Mouse (Mus musculus) hindbrain, embryonic 15.5 days (tissue): Measurements from ENCODE around the gene Fam72a. TPM values are rescaled to one million over a fixed set of nuclear protein-coding genes. Genes with fewer than 3 reads are reported as not detected.
A peak's percentile ranks its signal among the peaks of the same experiment; 100 is the strongest.

Source experiments
- ATAC-seq: fragments of 200-750 bp; cut with Nextera tagmentation; 2 replicates; pipeline ENCODE4 v1.8.0; 2017; ENCODE audit warnings: low read depth, moderate number of reproducible peaks, moderate TSS enrichment; ENCODE audit not compliant: low FRiP score
- H3K27ac ChIP-seq: fragments of 300-500 bp; sonication (generic); replicated peaks from 2 replicates; pipeline ENCODE4 v1.5.1; 2015; ENCODE audit warnings: mild to moderate bottlenecking, inconsistent platforms
- H3K27me3 ChIP-seq: fragments of 300-500 bp; sonication (generic); 2 replicates; pipeline ENCODE4 v1.6.1; 2015; ENCODE audit warnings: control low read depth, inconsistent platforms
- H3K36me3 ChIP-seq: fragments of 300-500 bp; sonication (generic); 2 replicates; pipeline ENCODE4 v1.6.1; 2015; ENCODE audit warnings: control low read depth, inconsistent platforms
- H3K4me1 ChIP-seq: fragments of 300-500 bp; sonication (generic); replicated peaks from 2 replicates; pipeline ENCODE4 v1.6.1; 2015; ENCODE audit warnings: control low read depth, inconsistent platforms
- H3K4me2 ChIP-seq: fragments of 300-500 bp; sonication (generic); 2 replicates; pipeline ENCODE4 v1.6.1; 2015; ENCODE audit warnings: moderate library complexity, mild to moderate bottlenecking, inconsistent platforms
- H3K4me3 ChIP-seq: fragments of 300-500 bp; sonication (generic); 2 replicates; pipeline ENCODE4 v1.5.1; 2015; ENCODE audit warnings: mild to moderate bottlenecking, inconsistent platforms
- H3K9ac ChIP-seq: fragments of 300-500 bp; sonication (generic); 2 replicates; pipeline ENCODE4 v1.6.1; 2015; ENCODE audit warnings: inconsistent platforms
- H3K9me3 ChIP-seq: fragments of 300-500 bp; sonication (generic); 2 replicates; pipeline ENCODE4 v1.6.1; 2016; ENCODE audit warnings: control low read depth, inconsistent platforms
- WGBS: fragments of 180-500 bp; shearing (Covaris S2); methylation state at CpG from one replicate; pipeline ENCODE4 v1.1.7; 2015; 5-methylcytosine and 5-hydroxymethylcytosine counted together
- polyA plus RNA-seq: library from polyadenylated mRNA; unstranded; fragments of >200 nt; fragmentation: Nextera tagmentation; extraction: Ambion mirVana; gene quantifications from 2 replicates; pipeline ENCODE4 v1.2.1, GENCODE M21; 2015

Fam72a gene
- polyA plus RNA-seq, result 1.1 and 1.7 TPM in 2 replicates

DNA sequence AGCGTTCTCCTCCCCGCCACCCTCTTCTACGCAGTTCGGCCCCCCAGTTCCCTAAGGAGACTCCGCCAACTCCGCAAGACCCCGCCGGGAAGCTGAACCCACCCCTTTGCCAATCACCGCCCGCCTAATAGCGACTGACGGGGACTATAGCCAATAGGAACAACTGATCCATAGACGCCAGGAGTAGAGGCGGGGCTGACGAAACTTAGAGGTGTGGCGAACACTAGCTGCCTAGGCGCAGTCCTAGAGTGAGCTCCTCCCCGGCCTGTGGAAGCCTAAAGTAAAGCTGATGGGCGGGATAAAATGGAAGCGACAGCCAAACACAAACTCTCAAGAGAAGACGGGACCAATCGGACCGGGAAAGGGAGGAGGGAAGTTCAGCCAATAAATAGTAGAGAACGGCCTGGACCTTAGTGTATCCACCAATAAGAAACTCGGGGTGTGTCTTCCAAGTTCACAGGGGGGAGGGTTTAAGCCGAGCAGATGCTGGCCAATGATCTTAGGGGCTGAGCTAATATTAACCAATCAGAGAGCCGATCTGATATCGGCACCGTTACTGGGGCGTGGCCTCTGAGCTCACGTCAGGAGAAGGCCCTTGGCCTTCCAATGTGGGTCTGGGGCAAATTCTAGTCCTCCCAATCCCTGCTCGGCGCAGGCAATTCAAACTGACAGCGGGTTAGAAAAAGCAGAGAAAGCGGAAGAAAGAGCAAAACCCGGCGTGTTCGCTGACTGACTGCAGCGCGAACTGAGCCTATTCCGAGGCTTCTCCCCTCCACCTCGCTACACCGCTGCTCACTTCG, at the start of gene Fam72a, which contains the start of gene Srgap2:
Gene Fam72a, plus strand, starts transcription at position 623 of the 800 bp plus-strand sequence.
Gene Srgap2, minus strand, starts transcription at position 72 of the 800 bp plus-strand sequence.
- WGBS, result under 1% methylated on average over 44 of the region's 44 CpGs
- Histone ChIP-seq H3K27ac (peak within 1 kb of the TSS; percentile 89), H3K4me3 (peak within 1 kb of the TSS; percentile 93), H3K36me3 (no peaks in the 10 kb centered on the region), H3K27me3 (no peaks in the 10 kb centered on the region), H3K9me3 (no peaks in the 10 kb centered on the region), H3K9ac (peak within 1 kb of the TSS; percentile 93), H3K4me2 (peak within 1 kb of the TSS; percentile 93), H3K4me1 (peaks cover 39% of the 10 kb centered on the region)
- ATAC-seq, result peak; percentile 98

DNA sequence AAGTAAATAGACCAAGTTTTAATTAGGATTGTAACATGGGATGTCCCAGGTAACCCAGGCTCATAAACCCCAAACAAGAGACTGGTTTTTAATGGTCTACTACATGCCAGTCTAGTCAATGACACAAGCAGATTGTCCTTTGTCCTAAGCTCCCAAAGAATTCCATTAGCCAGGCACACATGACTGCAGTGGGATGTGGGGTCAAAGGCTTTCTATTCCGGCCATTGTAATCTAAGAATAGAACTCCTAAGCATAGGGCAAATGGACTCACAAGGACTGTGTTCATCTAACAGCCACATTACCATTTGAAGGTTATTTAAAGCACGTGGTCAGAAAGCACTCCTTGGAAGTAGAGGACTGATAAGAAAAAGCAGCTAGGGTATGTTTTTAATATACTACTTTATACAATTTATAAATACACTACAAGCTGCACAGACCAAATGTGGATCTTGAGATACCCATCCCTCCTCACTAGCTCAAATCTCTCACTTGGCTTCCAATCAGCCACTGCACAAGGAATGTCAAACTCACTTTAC, 48.9 kb upstream of the Fam72a start:
- H3K27me3 ChIP-seq, result no peaks in the 10 kb centered on the region
- no peak overlapping the region for H3K9ac ChIP-seq
- H3K4me2 ChIP-seq, result no peak overlapping the region
- H3K9me3 ChIP-seq, result no peaks in the 10 kb centered on the region
- H3K4me1 ChIP-seq, result peaks cover 12% of the 10 kb centered on the region; the same call in 1 of the 2 replicates
- H3K36me3 ChIP-seq, result no peaks in the 10 kb centered on the region
- H3K4me3 ChIP-seq, result no peak overlapping the region
- H3K27ac ChIP-seq, result no peak overlapping the region
- 16% methylated on average over 2 of the region's 2 CpGs for WGBS
- no peak for ATAC-seq

DNA sequence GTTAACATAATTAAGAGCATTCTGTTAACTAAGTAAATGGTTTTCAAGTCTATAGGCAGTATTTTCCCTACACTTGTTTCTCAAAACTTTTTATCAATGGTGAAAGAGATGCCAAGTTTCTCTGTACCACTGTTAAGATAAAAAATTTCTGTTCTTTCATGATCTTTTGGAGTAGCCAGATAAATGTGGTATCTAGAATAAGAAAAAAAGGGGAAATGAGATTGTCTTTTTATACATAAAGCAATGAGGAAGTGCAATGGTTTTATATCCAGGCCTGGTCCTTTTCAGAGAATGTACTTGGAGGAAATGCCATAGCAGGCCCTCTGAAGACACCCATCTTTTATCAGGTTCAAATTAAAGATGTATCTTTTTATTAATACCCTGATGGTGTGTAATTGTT, 46.3 kb upstream of the Fam72a start:
- H3K27me3 ChIP-seq, result no peaks in the 10 kb centered on the region
- H3K4me3 ChIP-seq, result no peak overlapping the region
- no peak overlapping the region for H3K4me2 ChIP-seq
- no peaks in the 10 kb centered on the region for H3K9me3 ChIP-seq
- H3K27ac ChIP-seq, result no peak overlapping the region
- H3K9ac ChIP-seq, result no peak overlapping the region
- no peak for ATAC-seq
- H3K36me3 ChIP-seq, result no peaks in the 10 kb centered on the region
- H3K4me1 ChIP-seq, result peaks cover 12% of the 10 kb centered on the region; the same call in 1 of the 2 replicates

DNA sequence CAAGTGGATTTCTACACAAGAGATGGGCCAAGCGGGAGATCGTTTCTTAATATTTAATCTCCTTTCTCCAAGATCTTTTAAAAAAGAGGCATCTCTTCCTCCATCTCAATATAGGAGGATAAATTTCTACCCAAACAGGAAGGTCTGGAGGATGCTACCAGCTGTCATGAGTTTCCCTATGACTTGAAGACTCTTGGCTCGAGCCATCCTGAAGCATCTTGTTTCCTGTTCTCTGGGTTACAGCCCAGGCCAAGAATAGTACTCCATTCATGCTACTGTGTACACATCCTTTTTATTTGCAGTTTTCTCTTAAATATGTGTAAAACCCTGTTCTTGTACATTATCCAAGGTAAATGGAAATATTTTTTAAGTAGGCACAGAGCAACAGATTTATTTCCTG, 45.5 kb upstream of the Fam72a start:
- Histone ChIP-seq H3K36me3 (no peaks in the 10 kb centered on the region), H3K9ac (no peak overlapping the region), H3K27ac (no peak overlapping the region), H3K4me3 (no peak overlapping the region), H3K27me3 (no peaks in the 10 kb centered on the region), H3K4me1 (peaks cover 13% of the 10 kb centered on the region; the same call in 1 of the 2 replicates), H3K9me3 (no peaks in the 10 kb centered on the region), H3K4me2 (no peak overlapping the region)
- WGBS, result 91% methylated on average over 3 of the region's 3 CpGs
- ATAC-seq, result no peak

DNA sequence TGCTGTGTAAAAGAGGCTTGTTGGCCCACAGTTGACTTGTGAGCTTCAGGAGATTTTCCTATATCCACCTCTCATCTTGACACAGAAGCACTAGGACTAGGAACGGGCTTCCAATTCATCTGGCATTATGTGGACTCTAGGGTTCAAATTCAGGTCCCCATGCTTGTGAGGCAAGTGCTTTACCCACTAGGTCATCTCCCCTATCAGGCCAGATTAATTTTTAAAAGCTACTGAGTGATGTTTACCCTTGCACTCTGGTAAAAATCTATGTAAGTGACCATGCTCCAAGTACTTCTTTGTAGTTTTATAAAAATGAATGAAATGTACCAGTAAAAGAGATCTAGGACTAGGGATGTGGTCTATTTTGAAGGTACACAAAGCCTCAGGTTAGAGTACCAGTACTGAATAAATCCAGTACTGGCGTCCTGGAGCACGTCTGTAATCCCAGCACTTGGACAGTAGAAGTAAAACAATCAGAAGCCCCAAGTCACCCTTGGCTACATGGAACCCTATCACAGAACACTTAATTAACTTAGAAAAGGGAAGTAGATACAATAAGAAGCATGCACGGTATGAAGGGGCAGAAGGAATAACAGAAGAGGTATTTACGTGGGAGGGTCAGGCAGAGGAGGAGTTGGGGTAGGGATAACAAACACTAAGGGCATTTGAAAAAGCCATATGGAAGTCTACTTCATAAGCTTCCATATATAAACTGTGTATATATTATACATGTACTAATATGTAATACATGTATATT, 41.4 kb upstream of the Fam72a start:
- Histone ChIP-seq H3K9me3 (no peaks in the 10 kb centered on the region), H3K27ac (no peak overlapping the region), H3K4me2 (no peak overlapping the region), H3K4me3 (no peak overlapping the region), H3K4me1 (peaks cover 21% of the 10 kb centered on the region), H3K9ac (no peak overlapping the region), H3K36me3 (no peaks in the 10 kb centered on the region), H3K27me3 (no peaks in the 10 kb centered on the region)
- WGBS, result 72% methylated on average over 5 of the region's 5 CpGs
- ATAC-seq, result no peak

DNA sequence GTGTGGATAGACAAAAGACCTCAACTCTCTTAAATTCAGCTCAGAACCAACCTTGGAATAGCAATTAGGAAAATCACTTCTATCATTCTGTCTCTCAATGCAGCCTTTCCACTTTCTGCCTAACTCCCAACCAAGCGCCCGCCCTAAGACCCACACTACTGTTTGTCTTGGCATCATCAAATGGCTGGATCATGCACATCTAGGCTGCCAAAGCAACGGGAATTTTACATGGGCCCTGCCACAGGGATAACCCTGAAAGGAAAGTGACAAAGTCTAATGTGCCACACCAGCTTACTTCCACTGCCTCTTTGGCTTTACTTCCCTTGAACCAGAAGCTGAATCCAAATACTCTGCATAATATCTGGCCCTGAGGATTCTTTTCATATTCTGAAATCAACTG, 38.4 kb upstream of the Fam72a start:
- no peak for ATAC-seq
- H3K27ac ChIP-seq, result no peak overlapping the region
- no peaks in the 10 kb centered on the region for H3K27me3 ChIP-seq
- no peaks in the 10 kb centered on the region for H3K9me3 ChIP-seq
- peaks cover 27% of the 10 kb centered on the region for H3K4me1 ChIP-seq
- WGBS, result 83% methylated on average over 3 of the region's 3 CpGs
- H3K4me3 ChIP-seq, result no peak overlapping the region
- H3K4me2 ChIP-seq, result no peak overlapping the region
- no peaks in the 10 kb centered on the region for H3K36me3 ChIP-seq
- no peak overlapping the region for H3K9ac ChIP-seq

DNA sequence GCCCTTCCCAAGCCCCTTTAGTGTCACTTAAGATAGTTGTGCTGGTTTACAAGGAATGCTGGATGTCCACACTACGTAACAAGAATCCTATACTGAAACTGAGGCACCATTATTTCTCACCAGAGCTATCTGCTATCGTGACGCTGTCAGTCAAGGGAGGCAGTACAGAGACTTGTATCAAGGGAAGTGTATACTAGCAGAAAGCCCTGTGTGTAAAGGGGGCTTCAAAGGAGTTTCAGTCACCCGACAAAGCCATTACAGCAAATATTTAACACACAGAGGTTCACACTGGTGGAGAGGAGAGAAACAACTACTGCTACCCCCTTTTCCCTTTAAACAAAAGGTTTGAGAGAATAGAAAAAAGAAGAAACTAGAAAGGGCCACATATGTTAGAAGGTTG, 36.1 kb upstream of the Fam72a start:
- Histone ChIP-seq H3K27ac (peak overlapping the region; percentile 70; the same call in 1 of the 2 replicates), H3K9me3 (no peaks in the 10 kb centered on the region), H3K27me3 (no peaks in the 10 kb centered on the region), H3K4me2 (0 out of 2 replicates have a peak overlapping the region, but pooled peaks have one; percentile 6), H3K4me3 (no peak overlapping the region), H3K36me3 (no peaks in the 10 kb centered on the region), H3K9ac (no peak overlapping the region), H3K4me1 (peaks cover 27% of the 10 kb centered on the region)
- 35% methylated on average over 4 of the region's 4 CpGs for WGBS
- no peak; the same call in 1 of the 2 replicates for ATAC-seq

DNA sequence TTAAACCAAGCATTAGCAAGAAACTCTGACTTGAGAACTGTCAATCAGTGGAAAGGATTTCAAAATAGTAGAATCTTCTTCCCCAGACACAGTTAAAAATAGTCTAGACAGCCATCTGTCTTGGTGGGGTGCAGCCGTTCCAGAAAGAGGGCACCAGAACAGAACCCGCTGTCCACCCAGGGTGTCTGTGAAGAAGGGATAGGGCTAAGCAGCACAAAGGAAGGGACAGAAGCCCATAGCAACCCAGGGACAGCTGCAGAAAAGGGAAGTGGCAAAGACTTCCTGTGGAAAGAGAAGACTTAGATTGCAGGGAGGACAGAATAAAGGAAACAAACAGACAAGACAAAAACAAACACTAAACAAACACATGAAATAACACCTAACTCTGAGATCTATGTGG, 35.3 kb upstream of the Fam72a start:
- H3K4me2 ChIP-seq, result no peak overlapping the region
- no peak for ATAC-seq
- no peaks in the 10 kb centered on the region for H3K36me3 ChIP-seq
- H3K9ac ChIP-seq, result no peak overlapping the region
- H3K4me1 ChIP-seq, result peaks cover 25% of the 10 kb centered on the region
- 39% methylated on average over 2 of the region's 2 CpGs for WGBS
- peak overlapping the region; percentile 70 for H3K27ac ChIP-seq
- H3K4me3 ChIP-seq, result no peak overlapping the region
- H3K27me3 ChIP-seq, result no peaks in the 10 kb centered on the region
- no peaks in the 10 kb centered on the region for H3K9me3 ChIP-seq

DNA sequence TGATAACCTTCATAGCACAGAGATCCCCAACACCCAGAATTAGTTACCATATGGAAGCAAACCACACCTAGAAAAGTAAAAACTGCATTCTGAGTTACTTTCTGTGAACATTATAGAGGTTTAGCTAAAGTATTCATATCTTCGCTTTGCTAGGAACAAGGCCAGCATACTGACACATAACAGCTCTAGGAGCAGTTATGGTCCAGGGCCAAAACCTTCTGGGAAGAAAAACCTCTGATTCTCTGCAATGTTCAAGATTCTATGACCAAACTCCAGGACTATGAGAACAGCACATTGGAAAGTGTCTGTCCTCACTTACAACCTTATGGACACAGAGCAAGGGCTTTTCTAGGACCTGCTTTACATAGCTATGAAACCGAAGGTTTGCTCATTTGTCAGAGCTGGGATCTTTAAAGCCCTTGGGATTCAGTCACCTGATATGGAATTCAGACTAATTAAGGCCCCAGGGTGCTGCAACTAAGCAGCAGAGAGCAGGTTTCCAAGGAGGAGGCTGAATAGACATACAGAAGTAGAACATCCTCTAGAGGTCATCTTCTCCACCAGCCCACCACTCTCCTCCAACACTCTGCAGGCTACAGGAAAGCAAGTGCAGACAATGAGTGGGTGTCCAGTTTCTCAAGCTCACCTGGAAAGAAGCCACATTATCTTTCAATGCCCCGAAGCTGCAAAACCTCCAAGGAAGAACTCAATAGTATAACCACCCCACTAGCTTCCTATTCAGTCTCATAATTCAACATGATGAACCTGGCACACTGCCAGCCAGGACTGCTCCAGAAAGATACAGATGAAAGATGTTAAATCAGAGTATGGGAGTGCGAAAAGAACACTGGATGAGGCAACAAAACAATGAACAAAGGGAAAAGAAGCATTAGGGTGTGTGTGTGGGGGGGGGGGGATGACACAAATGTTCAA, 33.5 kb upstream of the Fam72a start:
- 69% methylated on average over 4 of the region's 4 CpGs for WGBS
- Histone ChIP-seq H3K36me3 (no peaks in the 10 kb centered on the region), H3K27ac (no peak overlapping the region)

DNA sequence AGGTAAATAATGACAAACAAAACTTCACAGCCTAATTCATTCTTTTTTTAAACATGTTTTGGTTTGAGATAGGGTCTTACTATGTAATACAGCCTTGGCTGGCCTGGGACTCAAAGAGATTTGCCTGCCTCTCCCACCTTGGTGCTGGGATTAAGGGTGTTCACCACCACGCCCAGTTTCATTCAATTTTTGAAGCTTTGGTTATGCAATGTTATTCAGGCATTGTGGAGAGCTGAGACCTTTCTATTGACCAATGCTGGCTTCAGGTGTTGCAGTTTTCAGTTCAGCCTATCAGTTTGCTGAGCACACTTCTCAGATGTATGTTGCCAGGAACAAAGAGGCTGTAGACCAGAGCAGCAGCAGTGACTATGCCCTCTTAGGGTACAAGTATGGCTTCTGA, 29.5 kb upstream of the Fam72a start:
- no peak overlapping the region for H3K4me3 ChIP-seq
- H3K36me3 ChIP-seq, result no peaks in the 10 kb centered on the region

More for the DNA sequence above, 33.5 kb upstream of the Fam72a start:
- H3K4me3 ChIP-seq, result no peak overlapping the region
- H3K9me3 ChIP-seq, result no peaks in the 10 kb centered on the region
- H3K27me3 ChIP-seq, result no peaks in the 10 kb centered on the region
- no peak overlapping the region for H3K4me2 ChIP-seq
- H3K4me1 ChIP-seq, result peaks cover 22% of the 10 kb centered on the region
- ATAC-seq, result no peak
- H3K9ac ChIP-seq, result no peak overlapping the region

DNA sequence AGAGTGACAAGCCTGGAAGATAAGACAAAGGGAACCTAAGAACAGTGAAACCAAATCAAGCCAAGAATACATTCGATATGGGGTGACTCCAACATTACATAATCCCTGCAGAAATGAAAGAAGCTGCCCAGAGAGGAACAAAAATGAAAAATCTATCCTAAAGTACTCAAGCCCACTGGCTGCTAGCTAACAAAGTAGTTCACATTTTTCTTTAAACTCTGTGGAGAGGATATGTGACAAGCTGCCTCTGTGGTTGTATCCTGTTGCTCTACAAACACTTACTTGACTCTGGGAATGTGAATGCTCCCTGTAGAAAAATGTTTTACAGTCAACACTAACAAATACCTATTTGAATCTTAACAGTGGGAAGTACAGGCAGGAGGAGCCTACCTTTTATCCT, 26.0 kb upstream of the Fam72a start:
- WGBS, result 86% methylated on average over 1 of the region's 1 CpGs
- no peak for ATAC-seq
- H3K36me3 ChIP-seq, result no peaks in the 10 kb centered on the region
- H3K9me3 ChIP-seq, result no peaks in the 10 kb centered on the region
- H3K4me1 ChIP-seq, result 0 out of 2 replicates have a peak, but pooled peaks cover 3% of the 10 kb centered on the region
- no peak overlapping the region for H3K4me3 ChIP-seq
- no peak overlapping the region for H3K9ac ChIP-seq
- H3K4me2 ChIP-seq, result no peak overlapping the region
- H3K27me3 ChIP-seq, result no peaks in the 10 kb centered on the region
- no peak overlapping the region for H3K27ac ChIP-seq

More for the DNA sequence above, 29.5 kb upstream of the Fam72a start:
- Histone ChIP-seq H3K9ac (no peak overlapping the region), H3K9me3 (no peaks in the 10 kb centered on the region), H3K27ac (no peak overlapping the region), H3K27me3 (no peaks in the 10 kb centered on the region), H3K4me2 (no peak overlapping the region), H3K4me1 (no peaks in the 10 kb centered on the region)
- no peak for ATAC-seq
- WGBS, result 92% methylated on average over 1 of the region's 1 CpGs
